Mouse (Mus musculus) skeletal muscle tissue, adult 2 months (tissue): ENCODE data around the gene Mrpl20.
"Not testable (repeated sequence)": the region's sequence is repeated elsewhere in the genome, so short reads cannot be mapped to it uniquely, and the experiment has no call there.

Source experiments
- DNase-seq: peaks from one replicate; pipeline ENCODE4 v3.0.0-alpha.2; 2012; ENCODE audit warnings: low read depth, low spot score

Mrpl20 gene

GRCm38 (mm10) chr4:155783486-155784080 is 19.1 kb upstream of the Mrpl20 start:
- no peak for DNase-seq

- DNase-seq, result peak; percentile 78
These were observed 18.5 kb upstream of the Mrpl20 start for GRCm38 (mm10) chr4:155784081-155784701.

DNA sequence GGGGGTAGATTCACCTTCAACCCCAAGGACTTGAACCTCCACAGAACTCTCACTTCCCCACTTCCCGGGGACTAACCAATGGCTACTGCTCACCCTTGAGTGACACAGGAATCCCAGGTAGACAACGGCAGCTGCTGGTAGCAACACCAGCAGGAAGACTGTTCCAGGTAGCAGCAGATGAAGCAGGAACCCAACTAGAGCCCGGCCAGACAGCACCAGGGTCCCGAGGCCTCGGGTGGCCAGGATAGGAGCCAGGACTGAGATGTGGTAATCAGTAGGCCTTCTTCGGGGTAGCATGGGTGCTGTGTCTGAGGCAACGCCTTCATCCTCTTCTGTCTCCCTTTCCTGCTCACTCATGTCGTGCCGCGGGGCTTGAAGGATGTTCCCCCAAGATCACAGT is 17.4 kb upstream of the Mrpl20 start:
- DNase-seq, result no peak

DNA sequence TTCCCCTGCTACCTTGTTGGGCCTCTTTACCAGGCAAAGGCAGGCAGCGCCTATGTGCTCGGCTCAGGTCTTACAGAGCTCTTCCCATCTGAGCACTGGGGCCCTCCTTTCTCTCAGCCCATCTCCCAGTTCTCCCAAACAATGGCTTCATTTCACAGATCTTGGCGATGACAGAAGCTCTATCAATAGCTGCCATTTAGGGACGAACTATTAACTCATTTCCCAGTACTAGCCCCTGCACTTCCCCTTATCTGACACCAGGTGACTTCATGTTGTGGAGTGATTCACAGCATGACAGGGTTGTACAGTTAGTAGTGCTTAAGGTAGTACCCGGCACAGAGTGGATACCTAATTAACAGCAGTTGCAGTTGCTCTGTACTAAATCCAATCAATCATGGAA is 16.9 kb upstream of the Mrpl20 start, which contains the start of gene Tmem88b:
TSS of gene Tmem88b (minus strand) at position 56 of the 400 bp plus-strand sequence.
- DNase-seq, result no peak

DNA sequence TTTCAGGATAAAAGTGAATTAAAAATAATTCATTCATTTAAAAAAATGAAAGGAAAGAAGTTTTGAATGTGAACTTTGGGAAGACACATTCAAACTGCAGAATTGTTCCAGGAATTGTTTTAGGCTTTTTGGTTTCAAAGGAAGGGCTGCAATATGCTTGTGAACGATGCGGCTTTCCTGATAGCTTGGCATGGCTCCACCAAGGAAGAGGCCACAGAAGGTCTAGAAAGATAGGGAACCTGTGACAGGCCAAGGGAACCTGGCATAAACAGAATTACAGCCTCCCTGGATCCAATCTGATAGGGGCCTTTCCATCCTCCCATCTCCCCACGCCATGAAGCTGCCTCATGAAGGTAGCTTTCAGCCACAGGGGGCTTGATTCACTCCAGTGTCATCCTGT is 14.4 kb upstream of the Mrpl20 start:
- DNase-seq, result no peak

DNA sequence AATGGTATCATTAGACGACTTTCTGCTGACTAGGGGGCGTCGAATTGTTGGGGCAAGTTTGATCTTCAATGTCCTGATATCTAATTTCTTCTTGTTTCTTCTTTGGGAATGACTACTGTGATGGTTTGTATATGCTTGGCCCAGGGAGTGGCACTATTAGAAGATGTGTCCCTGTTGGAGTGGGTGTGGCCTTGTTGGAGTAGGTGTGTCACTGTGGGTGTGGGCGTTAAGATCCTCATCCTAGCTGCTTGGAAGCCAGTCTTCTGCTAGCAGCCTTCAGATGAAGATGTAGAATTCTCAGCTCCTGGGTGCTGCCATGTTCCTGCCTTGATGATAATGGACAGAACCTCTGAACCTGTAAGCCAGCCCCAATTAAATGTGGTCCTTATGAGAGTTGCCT is 13.8 kb upstream of the Mrpl20 start:
- not testable (repeated sequence) for DNase-seq

- no peak for DNase-seq
These were observed 12.6 kb upstream of the Mrpl20 start, which contains the start of gene Ankrd65 for GRCm38 (mm10) chr4:155790021-155790489. Ankrd65 (plus strand) TSS chr4:155790439.

DNA sequence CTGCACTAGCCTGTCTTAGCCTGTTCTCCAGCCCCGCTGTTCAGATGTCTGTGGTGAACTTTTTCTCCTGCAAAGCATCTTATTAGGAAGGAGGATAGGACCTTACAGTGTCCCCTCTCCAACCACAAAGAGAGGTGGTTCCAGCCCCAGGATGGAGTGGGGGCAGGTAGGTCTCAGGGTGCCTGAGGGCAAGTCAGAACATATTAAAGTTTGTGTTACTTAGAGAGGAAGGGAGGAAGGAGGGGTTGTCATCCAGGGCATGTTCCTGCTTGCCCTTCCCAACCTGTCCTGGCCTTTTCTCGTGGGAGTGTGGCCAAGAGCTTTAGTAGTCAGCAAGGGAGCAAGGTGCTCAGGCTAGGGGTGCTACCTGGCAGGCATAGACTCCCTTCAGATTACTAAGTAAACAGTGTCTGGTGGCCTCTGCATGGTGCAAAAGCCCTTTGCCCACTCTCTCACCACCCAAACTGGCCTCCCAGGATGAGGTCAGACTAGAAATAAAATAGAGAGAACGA is 12.0 kb upstream of the Mrpl20 start:
- no peak for DNase-seq

DNA sequence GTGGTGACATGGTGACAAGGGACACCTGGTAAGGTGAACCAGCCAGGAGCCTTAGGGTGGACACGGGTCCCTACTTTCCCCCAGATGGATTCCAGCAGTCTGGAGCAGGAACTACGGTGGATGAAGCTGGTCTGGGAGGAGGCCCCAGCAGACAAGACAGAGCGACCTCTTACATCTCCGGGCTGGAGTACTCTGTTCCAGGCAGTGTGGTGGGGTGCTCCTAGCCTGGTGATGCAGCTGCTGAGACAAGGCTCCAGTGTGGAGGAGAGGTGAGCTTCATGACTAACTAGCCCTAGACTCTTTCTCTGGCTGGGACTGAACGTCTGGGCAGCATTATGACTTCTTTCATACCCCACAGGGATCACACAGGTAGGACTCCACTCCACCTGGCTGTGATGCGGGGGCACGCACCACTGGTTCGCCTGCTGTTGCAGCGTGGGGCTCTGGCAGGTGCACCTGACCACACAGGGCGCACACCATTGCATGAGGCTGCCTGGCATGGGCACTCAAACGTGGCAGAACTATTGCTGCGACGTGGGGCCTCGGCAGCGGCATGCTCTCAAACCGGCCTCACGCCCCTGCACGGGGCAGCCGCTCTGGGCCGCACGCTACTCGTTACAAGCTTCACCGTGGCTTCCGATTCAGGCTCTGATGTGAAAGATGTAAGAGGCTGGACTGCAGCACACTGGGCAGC is 11.3 kb upstream of the Mrpl20 start:
- no peak for DNase-seq

GRCm38 (mm10) chr4:155793730-155794129 is 8.9 kb upstream of the Mrpl20 start:
- no peak for DNase-seq

DNA sequence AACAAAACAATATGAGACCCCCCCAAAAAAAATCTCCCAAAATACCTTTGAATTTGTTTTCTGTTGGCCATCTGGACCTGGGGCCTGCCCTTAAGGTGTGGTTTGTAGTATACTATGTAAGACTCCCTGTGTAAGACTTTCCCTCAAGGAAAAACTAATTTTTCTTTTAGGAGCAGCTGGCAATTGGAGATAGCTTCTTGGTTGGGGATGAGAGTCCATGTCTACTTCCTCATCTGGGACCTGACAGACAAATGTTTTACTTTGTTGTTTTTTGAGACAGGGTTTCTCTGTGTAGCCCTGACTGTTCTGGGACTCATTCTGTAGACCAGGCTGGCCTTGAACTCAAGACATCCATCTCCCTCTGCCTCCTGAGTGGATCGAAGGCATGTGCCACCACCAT is 603 bp upstream of the Mrpl20 start:
- no peak for DNase-seq

DNA sequence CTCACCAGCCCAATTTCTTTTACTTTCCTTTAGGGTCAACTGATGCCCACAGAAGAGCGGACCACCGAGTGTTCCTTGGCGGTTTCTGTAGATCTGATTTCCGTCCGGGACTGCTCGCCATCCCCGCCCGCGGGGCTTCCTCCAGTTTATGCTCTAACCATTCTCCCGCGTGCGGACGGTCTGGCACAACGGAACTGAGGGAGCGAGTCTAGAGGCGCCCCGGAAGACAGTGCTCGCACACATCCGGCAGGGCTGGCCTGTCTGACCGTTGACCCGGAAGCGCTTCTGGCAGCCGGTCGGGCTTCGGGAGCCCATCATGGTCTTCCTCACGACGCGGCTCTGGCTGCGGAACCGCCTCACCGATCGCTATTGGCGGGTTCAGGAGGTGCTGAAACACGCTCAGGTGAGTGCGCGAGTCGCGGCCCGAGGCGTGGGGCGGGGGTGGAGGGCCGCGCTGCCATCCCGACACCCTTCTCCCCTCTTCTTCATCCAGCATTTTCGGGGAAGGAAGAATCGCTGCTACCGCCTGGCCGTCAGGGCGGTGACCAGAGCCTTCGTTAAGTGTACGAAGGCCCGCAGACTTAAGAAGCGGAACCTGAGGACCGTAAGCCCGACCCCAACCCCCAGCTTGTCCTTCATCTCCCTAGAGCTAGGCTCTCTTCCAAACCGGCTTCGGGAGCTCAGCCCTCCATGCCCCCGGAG is 813 bp downstream of the Mrpl20 start:
- DNase-seq, result peak; percentile 93

DNA sequence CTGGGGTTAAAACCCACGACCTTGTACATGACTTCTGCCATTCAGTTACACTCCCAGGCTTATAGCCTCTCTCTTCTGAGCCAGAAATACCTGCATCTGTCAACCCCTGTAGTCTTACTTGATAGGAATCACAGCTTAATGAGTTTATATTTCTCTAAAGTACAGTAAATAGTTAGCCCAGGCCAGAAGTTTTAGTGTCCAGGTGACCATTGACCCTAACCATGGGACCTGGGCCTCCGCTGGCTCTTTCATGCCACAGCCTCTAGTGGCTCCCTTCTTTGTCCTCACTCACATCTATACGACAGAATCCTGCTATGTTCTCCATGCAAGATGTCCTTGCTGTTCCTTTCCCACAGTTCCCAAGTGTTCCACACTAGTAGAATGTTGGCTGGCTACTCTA is 5.2 kb downstream of the Mrpl20 start:
- DNase-seq, result no peak

DNA sequence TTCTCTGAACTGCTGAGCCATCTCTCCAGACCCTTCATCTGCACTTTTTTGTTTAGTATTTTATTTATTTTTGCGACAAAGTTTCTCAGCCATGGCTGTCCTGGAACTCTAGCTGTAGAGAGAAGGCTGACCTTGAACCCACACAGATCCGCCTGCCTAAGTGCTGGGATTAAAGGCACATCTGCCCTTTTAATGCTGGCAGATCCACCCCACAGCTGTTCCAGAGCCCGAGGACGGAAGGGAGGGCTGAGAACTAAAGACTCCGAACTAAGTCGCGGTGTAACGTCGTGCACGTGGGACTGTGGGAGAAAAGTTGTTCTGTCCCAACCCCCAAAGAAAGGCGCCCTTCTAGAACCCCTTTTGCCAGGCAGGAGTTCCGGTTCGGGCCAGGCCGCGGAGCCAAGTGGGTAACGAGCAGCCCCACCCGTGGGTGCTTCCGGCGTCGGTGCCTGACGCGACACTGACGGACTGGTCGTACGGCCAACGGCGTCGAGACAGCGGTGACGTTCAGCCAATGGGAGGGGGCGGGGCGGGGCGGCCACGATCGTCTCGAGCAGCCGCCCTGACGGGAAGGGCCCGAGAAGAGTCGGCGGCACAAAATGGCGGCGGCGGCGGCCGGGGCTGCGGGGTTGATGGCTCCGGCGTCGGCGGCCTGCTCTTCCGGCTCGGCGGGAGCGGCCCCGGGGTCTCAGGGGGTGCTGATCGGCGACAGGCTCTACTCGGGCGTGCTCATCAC is 9.4 kb downstream of the Mrpl20 start, which contains the start of gene Ccnl2:
TSS of gene Ccnl2 (plus strand) at position 561 of the 736 bp plus-strand sequence.
- DNase-seq, result peak; percentile 97

DNA sequence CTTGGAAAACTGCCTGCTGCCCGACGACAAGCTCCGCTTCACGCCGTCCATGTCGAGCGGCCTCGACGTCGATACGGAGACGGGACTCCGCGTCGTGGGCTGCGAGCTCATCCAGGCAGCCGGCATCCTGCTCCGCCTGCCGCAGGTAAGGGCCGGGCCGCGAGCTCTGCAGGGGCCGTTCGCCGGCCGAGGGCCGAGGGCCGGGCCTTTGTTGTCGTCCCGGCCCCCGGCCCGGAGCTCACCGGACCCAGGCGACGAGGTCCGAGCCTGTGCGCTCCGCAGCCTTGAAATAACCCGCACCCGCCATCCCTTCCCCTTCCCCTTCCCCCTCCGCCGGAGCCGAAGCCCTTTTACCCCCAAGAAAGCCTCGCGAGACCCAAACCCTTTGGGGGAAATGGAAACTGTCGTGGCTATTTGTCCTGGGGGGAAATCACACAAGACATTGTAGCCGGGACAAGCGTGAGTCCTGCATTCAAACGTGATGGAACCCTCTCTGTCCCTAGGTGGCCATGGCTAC is 10.0 kb downstream of the Mrpl20 start:
- DNase-seq, result no peak

DNA sequence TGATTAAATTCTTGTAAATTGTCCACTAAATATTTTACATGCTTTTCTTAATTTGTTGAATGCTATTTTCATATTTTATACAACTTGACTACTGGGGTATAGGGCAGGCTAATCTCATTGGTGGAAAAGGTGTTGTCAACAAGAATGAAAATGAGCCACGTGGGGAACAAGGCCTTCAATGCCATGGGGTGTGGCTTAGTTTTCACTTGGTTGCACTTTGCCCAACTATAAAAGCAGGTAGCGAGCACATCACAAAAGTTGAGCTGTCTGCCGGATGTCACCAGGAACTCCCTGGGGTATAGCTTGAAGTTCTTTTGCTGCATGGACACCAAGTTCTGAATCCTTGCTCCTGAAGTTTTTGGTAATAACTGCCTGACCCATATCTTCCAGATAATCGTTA is 14.9 kb downstream of the Mrpl20 start:
- no peak for DNase-seq

- DNase-seq, result no peak
These were observed 18.3 kb downstream of the Mrpl20 start for GRCm38 (mm10) chr4:155821025-155821424.

- no peak for DNase-seq
These were observed 20.8 kb downstream of the Mrpl20 start for GRCm38 (mm10) chr4:155823443-155823842.

- DNase-seq, result no peak
These were observed 27.2 kb downstream of the Mrpl20 start for GRCm38 (mm10) chr4:155829866-155830265.

DNA sequence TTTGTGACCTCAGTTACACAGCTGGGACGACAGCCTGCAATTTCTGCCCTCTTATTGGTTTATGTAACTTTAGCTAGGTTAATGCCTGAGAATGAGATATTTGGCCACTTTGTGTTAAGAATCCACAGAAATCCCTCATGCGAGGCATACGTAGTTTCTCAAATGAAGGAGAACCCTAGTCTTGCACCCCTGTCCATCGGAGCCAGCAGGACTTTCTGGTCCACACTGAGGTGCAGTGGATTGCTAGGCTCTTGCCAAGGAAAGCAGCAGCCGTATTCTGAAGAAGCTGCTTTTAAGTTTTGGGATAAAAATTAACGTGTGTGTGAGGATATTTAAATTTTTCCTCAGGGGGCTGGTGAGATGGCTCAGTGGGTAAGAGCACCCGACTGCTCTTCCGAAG is 27.9 kb downstream of the Mrpl20 start:
- DNase-seq, result no peak

GRCm38 (mm10) chr4:155831205-155831766 is 28.6 kb downstream of the Mrpl20 start, which contains the start of gene Aurkaip1:
Aurkaip1 (plus strand) TSS chr4:155831272.
- DNase-seq, result peak; percentile 92
